Mouse (Mus musculus) MEL (cell line): ENCODE results near the gene Pitpnm3. TPM values are rescaled to one million over a fixed set of nuclear protein-coding genes. Genes with fewer than 3 reads are reported as not detected.

Experiments
- DNase-seq: peaks from one replicate; pipeline ENCODE4 v3.0.0; 2011; ENCODE audit warnings: low read depth, low spot score
- H3K27ac ChIP-seq: 2 replicates; pipeline ENCODE4 v1.5.1; 2012; ENCODE audit warnings: low read depth, mild to moderate bottlenecking, control low read depth, low read length, moderate library complexity; ENCODE audit not compliant: control insufficient read depth
- H3K27me3 ChIP-seq, 2 experiments: fragments of 150-350 bp in 1 of 2; sonication (generic) in 1 of 2; 2 replicates each; pipeline ENCODE4 v1.6.1; 2012; ENCODE audit warnings: low read length in 2 of 2, mild to moderate bottlenecking in 2 of 2, improper control_type of control experiment in 1 of 2, moderate library complexity in 1 of 2; ENCODE audit not compliant: insufficient read depth in 2 of 2, control insufficient read depth in 1 of 2
- H3K36me3 ChIP-seq, 2 experiments: 2 replicates each; pipeline ENCODE4 v1.6.1; 2012 to 2014; ENCODE audit warnings: low read length in 2 of 2, improper control_type of control experiment in 1 of 2, inconsistent platforms in 1 of 2, mild to moderate bottlenecking in 1 of 2; ENCODE audit not compliant: insufficient read depth in 2 of 2, control insufficient read depth in 1 of 2
- H3K4me1 ChIP-seq, 2 experiments: fragments of 150-350 bp in 1 of 2; sonication (generic) in 1 of 2; 2 replicates each; pipeline ENCODE4 v1.6.1; 2012; ENCODE audit warnings: low read length in 2 of 2, improper control_type of control experiment in 1 of 2, mild to moderate bottlenecking in 1 of 2; ENCODE audit not compliant: insufficient read depth in 2 of 2, control insufficient read depth in 1 of 2
- H3K4me3 ChIP-seq, 2 experiments: fragments of 150-350 bp in 1 of 2; sonication (generic) in 1 of 2; 2 replicates each; pipeline ENCODE4 v1.5.1; 2012; ENCODE audit warnings: low read depth in 2 of 2, low read length in 2 of 2, mild to moderate bottlenecking in 2 of 2, moderate library complexity in 2 of 2, control low read depth in 1 of 2, improper control_type of control experiment in 1 of 2; ENCODE audit not compliant: control insufficient read depth in 1 of 2, insufficient read depth in 1 of 2
- H3K79me2 ChIP-seq: 2 replicates; pipeline ENCODE4 v1.6.1; 2012; ENCODE audit warnings: mild to moderate bottlenecking, low read length, moderate library complexity; ENCODE audit not compliant: control insufficient read depth, poor library complexity, insufficient read depth
- H3K9ac ChIP-seq: 2 replicates; pipeline ENCODE4 v1.6.1; 2012; ENCODE audit warnings: low read depth, mild to moderate bottlenecking, control low read depth, low read length, moderate library complexity; ENCODE audit not compliant: control insufficient read depth, poor library complexity, severe bottlenecking
- H3K9me3 ChIP-seq: fragments of 150-350 bp; sonication (generic); replicated peaks from 2 replicates; pipeline ENCODE4 v1.6.1; 2012; ENCODE audit warnings: mild to moderate bottlenecking, low read length, improper control_type of control experiment, moderate library complexity; ENCODE audit not compliant: insufficient read depth
- BHLHE40 ChIP-seq: IDR thresholded peaks from 2 replicates; pipeline ENCODE4 v1.6.1; 2012; ENCODE audit warnings: low read depth, mild to moderate bottlenecking, inconsistent platforms, low read length, improper control_type of control experiment, borderline replicate concordance
- CHD2 ChIP-seq: IDR thresholded peaks from 2 replicates; pipeline ENCODE4 v1.6.1; 2011; ENCODE audit warnings: low read length, improper control_type of control experiment
- CTCF ChIP-seq, 3 experiments: IDR thresholded peaks in 2 of 3; conservative IDR thresholded peaks in 1 of 3; 2 replicates each; pipeline ENCODE4 v1.5.1; 2011 to 2012; ENCODE audit warnings: low read length in 3 of 3, low read depth in 2 of 3, mild to moderate bottlenecking in 2 of 3, improper control_type of control experiment in 1 of 3, inconsistent platforms in 1 of 3, mixed read lengths in 1 of 3, moderate library complexity in 1 of 3; ENCODE audit not compliant: control insufficient read depth in 1 of 3, insufficient read depth in 1 of 3, poor library complexity in 1 of 3, severe bottlenecking in 1 of 3
- E2F4 ChIP-seq: IDR thresholded peaks from 2 replicates; pipeline ENCODE4 v1.6.1; 2011; ENCODE audit warnings: low read depth, low read length, improper control_type of control experiment, borderline replicate concordance
- ELF1 ChIP-seq: IDR thresholded peaks from 2 replicates; pipeline ENCODE4 v1.6.1; 2014; ENCODE audit warnings: low read depth, mild to moderate bottlenecking, inconsistent platforms, low read length, improper control_type of control experiment, moderate library complexity
- ETS1 ChIP-seq: IDR thresholded peaks from 2 replicates; pipeline ENCODE4 v1.6.1; 2012; ENCODE audit warnings: low read depth, mild to moderate bottlenecking, inconsistent platforms, low read length, improper control_type of control experiment, moderate library complexity
- GABPA ChIP-seq: IDR thresholded peaks from 2 replicates; pipeline ENCODE4 v1.6.1; 2012; ENCODE audit warnings: low read depth, mild to moderate bottlenecking, inconsistent platforms, low read length, improper control_type of control experiment, moderate library complexity
- GATA1 ChIP-seq: IDR thresholded peaks from 2 replicates; pipeline ENCODE4 v1.6.1; 2011; ENCODE audit warnings: low read depth, low read length, improper control_type of control experiment
- KAT2A ChIP-seq: conservative IDR thresholded peaks from 2 replicates; pipeline ENCODE4 v1.6.1; 2012; ENCODE audit warnings: low read depth, low read length, improper control_type of control experiment, inconsistent platforms
- MAFK ChIP-seq: IDR thresholded peaks from 2 replicates; pipeline ENCODE4 v1.6.1; 2011; ENCODE audit warnings: low read depth, mild to moderate bottlenecking, low read length, improper control_type of control experiment, borderline replicate concordance
- MAX ChIP-seq: IDR thresholded peaks from 2 replicates; pipeline ENCODE4 v1.6.1; 2011; ENCODE audit warnings: low read length, improper control_type of control experiment
- MAZ ChIP-seq: IDR thresholded peaks from 2 replicates; pipeline ENCODE4 v1.6.1; 2012; ENCODE audit warnings: low read depth, mild to moderate bottlenecking, inconsistent platforms, low read length, improper control_type of control experiment
- MEF2A ChIP-seq: IDR thresholded peaks from 2 replicates; pipeline ENCODE4 v1.6.1; 2014; ENCODE audit warnings: low read depth, mild to moderate bottlenecking, inconsistent platforms, low read length, improper control_type of control experiment; ENCODE audit not compliant: poor library complexity, insufficient replicate concordance, severe bottlenecking; ENCODE audit errors: extremely low read depth
- MXI1 ChIP-seq: IDR thresholded peaks from 2 replicates; pipeline ENCODE4 v1.6.1; 2011; ENCODE audit warnings: mild to moderate bottlenecking, low read depth, low read length, improper control_type of control experiment
- NELFE ChIP-seq: IDR thresholded peaks from 2 replicates; pipeline ENCODE4 v1.6.1; 2011; ENCODE audit warnings: low read depth, low read length, improper control_type of control experiment
- POLR2A ChIP-seq, 2 experiments: IDR thresholded peaks; 2 replicates each; pipeline ENCODE4 v1.6.1; 2011 to 2012; ENCODE audit warnings: low read length in 2 of 2, mild to moderate bottlenecking in 2 of 2, control low read depth in 1 of 2, improper control_type of control experiment in 1 of 2, low read depth in 1 of 2, moderate library complexity in 1 of 2; ENCODE audit not compliant: control insufficient read depth in 1 of 2, insufficient read depth in 1 of 2, poor library complexity in 1 of 2
- RCOR1 ChIP-seq: IDR thresholded peaks from 2 replicates; pipeline ENCODE4 v1.6.1; 2012; ENCODE audit warnings: low read depth, mild to moderate bottlenecking, inconsistent platforms, low read length, improper control_type of control experiment
- SMC3 ChIP-seq: IDR thresholded peaks from 2 replicates; pipeline ENCODE4 v1.6.1; 2011; ENCODE audit warnings: low read depth, low read length, improper control_type of control experiment
- TAL1 ChIP-seq: IDR thresholded peaks from 2 replicates; pipeline ENCODE4 v1.6.1; 2012; ENCODE audit warnings: mild to moderate bottlenecking, inconsistent platforms, low read length, moderate library complexity, mixed read lengths
- TBP ChIP-seq: IDR thresholded peaks from 2 replicates; pipeline ENCODE4 v1.8.0; 2011; ENCODE audit warnings: low read depth, low read length, improper control_type of control experiment
- TCF12 ChIP-seq: IDR thresholded peaks from 2 replicates; pipeline ENCODE4 v1.6.1; 2014; ENCODE audit warnings: low read depth, mild to moderate bottlenecking, inconsistent platforms, low read length, improper control_type of control experiment, moderate library complexity
- UBTF ChIP-seq: IDR thresholded peaks from 2 replicates; pipeline ENCODE4 v1.6.1; 2012; ENCODE audit warnings: low read depth, mild to moderate bottlenecking, inconsistent platforms, low read length, improper control_type of control experiment, moderate library complexity, borderline replicate concordance; ENCODE audit not compliant: insufficient read depth
- USF2 ChIP-seq, 2 experiments: IDR thresholded peaks; 2 replicates each; pipeline ENCODE4 v1.6.1; 2011 to 2012; ENCODE audit warnings: improper control_type of control experiment in 2 of 2, low read length in 2 of 2, borderline replicate concordance in 1 of 2, inconsistent platforms in 1 of 2, low read depth in 1 of 2, mild to moderate bottlenecking in 1 of 2; ENCODE audit not compliant: insufficient read depth in 1 of 2
- ZKSCAN1 ChIP-seq: IDR thresholded peaks from 2 replicates; pipeline ENCODE4 v1.6.1; 2012; ENCODE audit warnings: low read depth, mild to moderate bottlenecking, inconsistent platforms, low read length, improper control_type of control experiment, moderate library complexity
- polyA plus RNA-seq, 2 experiments: library from polyadenylated mRNA; stranded (reverse) in 1 of 2; unstranded in 1 of 2; fragments of >175 nt in 1 of 2; fragments of >200 nt in 1 of 2; gene quantifications; 2 replicates each; pipeline versions ENCODE4 v1.2.1 to v1.2.4; 2012; ENCODE audit warnings: low replicate concordance in 2 of 2, low read depth in 1 of 2; ENCODE audit not compliant: insufficient read length in 2 of 2, insufficient read depth in 1 of 2, missing spikeins in 1 of 2
- total RNA-seq: library from RNA; depleted of rRNA; stranded (reverse); fragments of 300-350 nt; gene quantifications from 2 replicates; pipeline ENCODE4 v1.2.3, GENCODE M21; 2012

The Pitpnm3 gene
- total and polyA plus RNA-seq, 3 experiments: 0.24 TPM; not detected in 2

- H3K27me3 ChIP-seq: peaks cover 0 to 1% of the 10 kb centered on the region in 2 experiments; a peak in 1 of 4 replicates
Measured at GRCm38 (mm10) chr11:72094442-72094841, 41.1 kb downstream of the Pitpnm3 start.

GRCm38 (mm10) chr11:72092390-72092789, 43.2 kb downstream of the Pitpnm3 start:
- H3K9ac ChIP-seq: no peak overlapping the region
- H3K27ac ChIP-seq: no peak overlapping the region
- peaks cover 0 to 1% of the 10 kb centered on the region in 2 experiments; a peak in 1 of 4 replicates for H3K27me3 ChIP-seq
- H3K36me3 ChIP-seq: no peaks in the 10 kb centered on the region
- H3K4me3 ChIP-seq: no peak overlapping the region
- H3K9me3 ChIP-seq: no peaks in the 10 kb centered on the region
- TF ChIP-seq USF2 (IDR thresholded peaks at IDR 0.05; ENCODE audit: borderline replicate concordance in 1 of 2, insufficient read depth in 1 of 2, low read depth in 1 of 2, low read length in 2 of 2) (no peak), UBTF (no peak), CHD2 (no peak), MXI1 (no peak), MAX (no peak), KAT2A (no peak), POLR2A (IDR thresholded peaks at IDR 0.05; ENCODE audit: control insufficient read depth in 1 of 2, insufficient read depth in 1 of 2, low read depth in 1 of 2, low read length in 2 of 2, poor library complexity in 1 of 2) (no peak), GABPA (no peak), MAFK (no peak), ZKSCAN1 (no peak), RCOR1 (no peak), TBP (no peak)
- no peak for DNase-seq
- H3K4me1 ChIP-seq: no peaks in the 10 kb centered on the region
- no peaks in the 10 kb centered on the region for H3K79me2 ChIP-seq

More at GRCm38 (mm10) chr11:72094442-72094841, 41.1 kb downstream of the Pitpnm3 start:
- H3K9ac ChIP-seq: no peak overlapping the region
- TF ChIP-seq E2F4 (no peak), USF2 (IDR thresholded peaks at IDR 0.05; ENCODE audit: borderline replicate concordance in 1 of 2, insufficient read depth in 1 of 2, low read depth in 1 of 2, low read length in 2 of 2) (no peak), CTCF (IDR thresholded peaks at IDR 0.05 in 2 of 3, conservative IDR thresholded peaks at IDR 0.05 in 1 of 3; ENCODE audit: control insufficient read depth in 1 of 3, insufficient read depth in 1 of 3, low read depth in 2 of 3, low read length in 3 of 3, poor library complexity in 1 of 3, severe bottlenecking in 1 of 3) (no peak), ETS1 (no peak), ELF1 (no peak), POLR2A (IDR thresholded peaks at IDR 0.05; ENCODE audit: control insufficient read depth in 1 of 2, insufficient read depth in 1 of 2, low read depth in 1 of 2, low read length in 2 of 2, poor library complexity in 1 of 2) (no peak), RCOR1 (no peak), TCF12 (no peak), NELFE (no peak), SMC3 (no peak), KAT2A (no peak), MAZ (no peak), TBP (no peak), MEF2A (no peak), GATA1 (no peak), BHLHE40 (no peak), ZKSCAN1 (no peak), GABPA (no peak), TAL1 (no peak)
- TF ChIP-seq, all 39 proteins: peak for 0
- H3K79me2 ChIP-seq: no peaks in the 10 kb centered on the region
- no peak for DNase-seq
- no peaks in the 10 kb centered on the region for H3K36me3 ChIP-seq
- H3K9me3 ChIP-seq: no peaks in the 10 kb centered on the region
- H3K27ac ChIP-seq: no peak overlapping the region
- no peaks in the 10 kb centered on the region for H3K4me1 ChIP-seq
- no peak overlapping the region for H3K4me3 ChIP-seq
